In the genomic region with DNA sequence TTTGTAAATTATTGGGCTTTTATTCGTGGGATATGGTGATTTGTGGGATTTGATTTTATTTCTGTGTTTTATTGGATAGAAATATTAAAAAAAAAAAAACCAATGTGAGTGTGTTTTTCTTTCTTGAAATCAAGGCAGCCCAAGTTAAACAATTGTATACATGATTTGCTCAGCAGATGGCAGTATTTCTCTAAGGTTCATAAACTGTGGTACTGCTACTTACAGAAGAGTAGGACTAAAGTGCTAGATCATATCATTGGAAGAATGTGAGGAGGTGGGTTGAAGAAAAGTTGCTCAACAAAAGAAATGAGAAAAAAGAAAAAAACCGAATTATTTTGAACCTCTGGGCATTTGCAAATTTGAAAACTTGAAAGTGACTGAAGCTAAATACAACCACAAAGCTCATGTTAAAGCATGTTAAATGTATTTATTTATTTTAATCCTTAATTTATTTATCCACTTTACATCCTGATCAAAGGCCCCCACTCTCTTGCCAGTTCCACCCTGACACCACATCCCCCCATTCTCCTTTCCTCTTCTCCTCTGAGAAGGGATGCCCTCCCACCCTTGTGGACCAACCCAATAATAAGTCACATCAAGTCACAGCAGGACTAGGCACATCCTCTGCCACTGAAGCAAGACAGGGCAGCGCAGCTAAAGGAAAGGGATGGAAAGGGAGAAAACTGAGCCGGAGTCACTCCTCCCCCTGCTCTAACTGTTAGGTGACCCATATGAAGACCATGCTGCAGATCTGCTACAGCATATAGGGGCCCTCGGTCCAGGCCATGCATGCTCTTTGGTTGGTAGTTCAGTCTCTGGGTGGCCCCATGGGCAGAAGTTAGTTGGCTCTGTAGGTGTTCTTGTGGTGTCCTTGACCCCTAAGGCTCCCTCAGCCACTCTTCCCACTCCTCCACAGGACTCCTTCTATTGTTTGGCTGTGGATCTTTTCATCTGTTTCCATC, we compare ENCODE assay signal across 9 mouse cellular contexts. TPM values are rescaled to one million over a fixed set of nuclear protein-coding genes. Genes with fewer than 3 reads are reported as not detected.
DNase-seq lines count a peak whose midpoint lies in the region; ATAC-seq lines count a peak whose summit lies in the region.
"Had no signal": no experiment of that assay in that cellular context is flagged by ENCODE, and none has a peak within 500 bp of the region (broad histone marks: within the 10 kb centered on the region; RNA-seq: fewer than 3 reads in every experiment).

No protein-coding gene starts in this region.

- H3K4me3 ChIP-seq in midbrain, embryonic 13.5 days (replicated peaks): no peak overlapping the region
- H3K4me3 ChIP-seq: embryonic facial prominence, embryonic 15.5 days had no signal

- WGBS in midbrain, embryonic 13.5 days: 50% methylated on average over 5 of the region's 5 CpGs

- no peak overlapping the region for H3K27ac ChIP-seq in midbrain, embryonic 13.5 days
- H3K27ac ChIP-seq: embryonic facial prominence, embryonic 15.5 days had no signal

- H3K4me2 ChIP-seq in midbrain, embryonic 13.5 days (replicated peaks): no peak overlapping the region
- H3K4me2 ChIP-seq: embryonic facial prominence, embryonic 15.5 days had no signal

- H3K9me3 ChIP-seq in midbrain, embryonic 13.5 days: no peaks in the 10 kb centered on the region
- H3K9me3 ChIP-seq: embryonic facial prominence, embryonic 15.5 days had no signal

- intact Hi-C loops in left cerebral cortex, postnatal 36 days (cut with DNase I): loop anchor here (2.0 kb wide), 1 partner anchor 147 kb away; no protein-coding TSS in a partner anchor
- intact Hi-C loops in gastrocnemius, postnatal 14 days (cut with DNase I; ENCODE audit: low total_unique reads): loop anchor here (5.0 kb wide), 1 partner anchor 148 kb away; no protein-coding TSS in a partner anchor

- DNase-seq in left cerebral cortex, adult 11 months (ENCODE audit: low spot score): peak; percentile 24
- no peak for DNase-seq in left cerebral cortex, postnatal 36 days (ENCODE audit: low spot score in 2 of 2)
- DNase-seq in R1 (ENCODE audit: low read depth, low spot score): peak; percentile 51
- DNase-seq in embryo, embryonic 9.5 days (ENCODE audit: extremely low spot score): peak; percentile 12
- DNase-seq in gastrocnemius, postnatal 14 days: no peak
- no peak for DNase-seq in c-Kit-positive CD71-positive TER-119-positive erythroid progenitor cells, embryonic 14.5 days (ENCODE audit: low spot score)

- H3K36me3 ChIP-seq in midbrain, embryonic 13.5 days: no peaks in the 10 kb centered on the region
- H3K36me3 ChIP-seq: embryonic facial prominence, embryonic 15.5 days had no signal

- ATAC-seq in midbrain, embryonic 13.5 days: peak; percentile 79
- ATAC-seq in megakaryocyte, adult 5-6 weeks (ENCODE audit: poor library complexity, severe bottlenecking): no peak

- no peaks in the 10 kb centered on the region for H3K27me3 ChIP-seq in midbrain, embryonic 13.5 days
- H3K27me3 ChIP-seq: embryonic facial prominence, embryonic 15.5 days had no signal

- no peak overlapping the region for H3K9ac ChIP-seq in midbrain, embryonic 13.5 days (replicated peaks)
- H3K9ac ChIP-seq: embryonic facial prominence, embryonic 15.5 days had no signal

- no peaks in the 10 kb centered on the region for H3K4me1 ChIP-seq in midbrain, embryonic 13.5 days (replicated peaks)
- H3K4me1 ChIP-seq: embryonic facial prominence, embryonic 15.5 days had no signal

RNA-seq across cellular contexts. Expression of a gene that starts 18.0 kb away (rescaled TPM):
- total RNA-seq in left cerebral cortex, postnatal 36 days (2021): 1 to 10 TPM; 3.8 to 4.8 TPM
- polyA plus RNA-seq in midbrain, embryonic 13.5 days (2015; fragmentation: Nextera tagmentation; extraction: Ambion mirVana): 2.7 and 3.1 TPM in 2 replicates
- total RNA-seq in gastrocnemius, postnatal 14 days (2021): not detected
- not detected in 2 replicates for total RNA-seq in megakaryocyte, adult 5-6 weeks (2015)
- not detected in 2 replicates for total RNA-seq in megakaryocyte, adult 5-6 weeks (2017)

Comparison
In these comparisons a context has a peak if more than half of its experiments do, and no peak if none do; other contexts are left out.
1. DNase-seq: peak in left cerebral cortex, adult 11 months (single experiment), R1 (single experiment) and embryo, embryonic 9.5 days (single experiment); none in left cerebral cortex, postnatal 36 days (0 of 2), gastrocnemius, postnatal 14 days (single experiment) and c-Kit-positive CD71-positive TER-119-positive erythroid progenitor cells, embryonic 14.5 days (single experiment).
2. RNA of a gene that starts 18.0 kb away (total RNA-seq): 3.8 to 4.8 TPM in left cerebral cortex, postnatal 36 days; not detected in gastrocnemius, postnatal 14 days and not detected in megakaryocyte, adult 5-6 weeks; every median in the first group is over 4 times any median in the second.